Mouse (Mus musculus): ENCODE measurements around the gene Txnip.

- TF ChIP-seq CTCF (IDR thresholded peaks at IDR 0.05; ENCODE audit: borderline replicate concordance, control insufficient read depth, extremely low read depth, insufficient read depth, low read length, poor library complexity) = no peak
- TF ChIP-seq POLR2A (IDR thresholded peaks at IDR 0.05; ENCODE audit: control insufficient read depth, extremely low read depth, insufficient read depth, low read length, poor library complexity) = no peak
Measured at GRCm38 (mm10) chr3:96526864-96527542, 30.8 kb upstream of the Txnip start.
